Mouse (Mus musculus): ENCODE measurements around the gene Ndrg3. TPM values are rescaled to one million over a fixed set of nuclear protein-coding genes. Genes with fewer than 3 reads are reported as not detected.

The Ndrg3 gene
- polyA plus RNA-seq (2014; fragmentation: Nextera tagmentation; extraction: Ambion mirVana): 133 and 147 TPM in 2 replicates

DNA sequence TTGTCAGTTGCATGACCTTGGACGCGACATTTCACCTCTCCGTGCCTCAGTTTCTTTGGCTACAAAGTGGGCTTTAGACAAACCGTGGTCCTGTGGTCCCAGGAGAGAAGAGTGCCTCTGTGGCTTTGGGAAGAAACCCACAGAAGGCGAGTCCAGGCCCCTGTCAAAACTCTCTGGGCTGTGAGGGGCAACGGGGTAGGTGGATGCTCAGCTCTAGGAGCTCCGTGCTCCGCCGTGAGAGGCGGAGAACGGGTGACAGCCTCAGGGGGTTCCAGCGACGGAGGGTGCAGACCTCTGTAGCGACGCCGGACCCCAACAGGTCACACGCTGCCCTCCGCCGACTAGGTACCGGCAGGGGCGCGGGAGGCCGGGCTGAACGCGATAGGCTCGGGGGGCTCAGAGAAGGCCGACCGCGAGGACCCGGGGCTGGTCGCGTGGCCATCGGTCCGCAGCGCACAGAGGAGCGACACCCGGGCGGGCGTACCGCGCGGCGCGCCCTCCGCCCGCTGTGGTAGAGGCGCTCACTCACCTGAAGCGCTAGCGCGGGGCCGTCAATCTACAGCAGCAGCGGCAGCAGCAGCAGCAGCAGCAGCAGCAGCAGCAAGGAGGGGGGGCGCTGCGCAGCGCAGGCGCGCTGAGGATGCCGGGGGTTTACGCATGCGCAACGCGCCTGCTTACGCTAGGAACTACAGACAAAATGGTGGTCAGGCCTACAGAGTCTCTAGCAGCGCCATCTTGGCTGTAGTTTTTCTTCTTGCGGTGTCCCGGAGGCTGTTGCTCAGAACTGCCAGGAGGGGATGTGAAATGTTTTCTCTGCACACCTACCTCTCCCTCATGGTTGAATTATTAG is at the start of gene Ndrg3:
Gene Ndrg3 (minus strand): TSS at position 587 of the 850 bp plus-strand sequence.
- Histone ChIP-seq H3K27ac (peak within 1 kb of the TSS; percentile 84), H3K9me3 (ENCODE audit: control insufficient read depth, low read length) (no peaks in the 10 kb centered on the region), H3K4me2 (replicated peaks) (peak within 1 kb of the TSS; percentile 93), H3K9ac (peak within 1 kb of the TSS; percentile 86), H3K4me3 (replicated peaks; ENCODE audit: low read length) (peak within 1 kb of the TSS; percentile 88), H3K27me3 (ENCODE audit: control insufficient read depth, insufficient read depth, low read length) (no peaks in the 10 kb centered on the region), H3K4me1 (replicated peaks; ENCODE audit: control insufficient read depth, insufficient read depth, low read length) (peaks cover 18% of the 10 kb centered on the region), H3K36me3 (replicated peaks; ENCODE audit: control insufficient read depth, insufficient read depth) (no peaks in the 10 kb centered on the region)
- DNase-seq (ENCODE audit: low spot score) (peak; percentile 98), ATAC-seq (ENCODE audit: low FRiP score) (peak; percentile 96)
- under 1% methylated on average over 66 of the region's 66 CpGs for WGBS

DNA sequence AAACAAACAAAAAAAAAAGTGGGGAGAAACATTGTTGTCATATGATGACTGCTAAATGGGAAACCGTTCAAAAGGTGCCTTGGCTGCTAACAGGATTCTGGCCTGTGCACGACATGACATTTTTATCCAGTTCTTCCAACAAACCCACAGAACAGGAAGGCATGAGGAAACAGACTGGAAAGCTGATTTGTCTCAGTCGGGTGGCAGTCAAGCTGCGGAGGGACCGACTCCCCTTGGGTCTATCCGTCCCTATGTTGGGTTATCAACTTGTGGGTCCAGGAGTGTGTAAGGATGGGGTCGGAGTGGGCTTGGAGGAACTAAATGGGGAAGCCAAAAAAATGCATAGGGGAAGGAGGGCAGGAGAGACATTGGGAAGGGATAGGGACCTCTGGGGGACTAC is 49.6 kb upstream of the Ndrg3 start:
- H3K36me3 ChIP-seq (replicated peaks; ENCODE audit: control insufficient read depth, insufficient read depth): peaks cover 88% of the 10 kb centered on the region
- WGBS: 93% methylated on average over 7 of the region's 7 CpGs

GRCm38 (mm10) chr2:157040649-157041046 is 48.8 kb upstream of the Ndrg3 start:
- no peak overlapping the region for H3K4me2 ChIP-seq (replicated peaks)
- ATAC-seq (ENCODE audit: low FRiP score) (no peak; the same call in 1 of the 2 replicates), DNase-seq (ENCODE audit: low spot score) (no peak)
- H3K4me3 ChIP-seq (replicated peaks; ENCODE audit: low read length): no peak overlapping the region
- peaks cover 85% of the 10 kb centered on the region for H3K36me3 ChIP-seq (replicated peaks; ENCODE audit: control insufficient read depth, insufficient read depth)
- WGBS: 83% methylated on average over 17 of the region's 17 CpGs
- no peak overlapping the region for H3K9ac ChIP-seq
- no peaks in the 10 kb centered on the region for H3K4me1 ChIP-seq (replicated peaks; ENCODE audit: control insufficient read depth, insufficient read depth, low read length)
- no peaks in the 10 kb centered on the region for H3K27me3 ChIP-seq (ENCODE audit: control insufficient read depth, insufficient read depth, low read length)
- no peaks in the 10 kb centered on the region for H3K9me3 ChIP-seq (ENCODE audit: control insufficient read depth, low read length)
- no peak overlapping the region for H3K27ac ChIP-seq

More for the DNA sequence above, 49.6 kb upstream of the Ndrg3 start:
- H3K27me3 ChIP-seq (ENCODE audit: control insufficient read depth, insufficient read depth, low read length): no peaks in the 10 kb centered on the region
- no peak overlapping the region for H3K4me3 ChIP-seq (replicated peaks; ENCODE audit: low read length)
- no peak for DNase-seq (ENCODE audit: low spot score)
- ATAC-seq (ENCODE audit: low FRiP score): no peak
- no peak overlapping the region for H3K9ac ChIP-seq
- no peaks in the 10 kb centered on the region for H3K9me3 ChIP-seq (ENCODE audit: control insufficient read depth, low read length)
- H3K27ac ChIP-seq: no peak overlapping the region
- H3K4me2 ChIP-seq (replicated peaks): no peak overlapping the region
- H3K4me1 ChIP-seq (replicated peaks; ENCODE audit: control insufficient read depth, insufficient read depth, low read length): no peaks in the 10 kb centered on the region

- DNase-seq (ENCODE audit: low spot score): peak; percentile 35
- WGBS: 74% methylated on average over 48 of the region's 50 CpGs
- Histone ChIP-seq H3K4me2 (replicated peaks) (no peak overlapping the region), H3K27me3 (ENCODE audit: control insufficient read depth, insufficient read depth, low read length) (no peaks in the 10 kb centered on the region), H3K36me3 (replicated peaks; ENCODE audit: control insufficient read depth, insufficient read depth) (peaks cover 85% of the 10 kb centered on the region), H3K4me1 (replicated peaks; ENCODE audit: control insufficient read depth, insufficient read depth, low read length) (no peaks in the 10 kb centered on the region), H3K4me3 (replicated peaks; ENCODE audit: low read length) (no peak overlapping the region), H3K27ac (no peak overlapping the region), H3K9me3 (ENCODE audit: control insufficient read depth, low read length) (no peaks in the 10 kb centered on the region), H3K9ac (no peak overlapping the region)
- peak; percentile 67; the same call in 1 of the 2 replicates for ATAC-seq (ENCODE audit: low FRiP score)
Observed at GRCm38 (mm10) chr2:157039900-157040648, 48.2 kb upstream of the Ndrg3 start.

GRCm38 (mm10) chr2:157037303-157037702 is 45.4 kb upstream of the Ndrg3 start:
- H3K4me3 ChIP-seq (replicated peaks; ENCODE audit: low read length): no peak overlapping the region
- H3K27me3 ChIP-seq (ENCODE audit: control insufficient read depth, insufficient read depth, low read length): no peaks in the 10 kb centered on the region
- H3K36me3 ChIP-seq (replicated peaks; ENCODE audit: control insufficient read depth, insufficient read depth): peaks cover 91% of the 10 kb centered on the region
- no peaks in the 10 kb centered on the region for H3K9me3 ChIP-seq (ENCODE audit: control insufficient read depth, low read length)
- no peak overlapping the region for H3K9ac ChIP-seq
- H3K27ac ChIP-seq: no peak overlapping the region
- no peak for ATAC-seq (ENCODE audit: low FRiP score)
- H3K4me1 ChIP-seq (replicated peaks; ENCODE audit: control insufficient read depth, insufficient read depth, low read length): no peaks in the 10 kb centered on the region
- H3K4me2 ChIP-seq (replicated peaks): no peak overlapping the region
- 79% methylated on average over 9 of the region's 9 CpGs for WGBS
- no peak for DNase-seq (ENCODE audit: low spot score)

DNA sequence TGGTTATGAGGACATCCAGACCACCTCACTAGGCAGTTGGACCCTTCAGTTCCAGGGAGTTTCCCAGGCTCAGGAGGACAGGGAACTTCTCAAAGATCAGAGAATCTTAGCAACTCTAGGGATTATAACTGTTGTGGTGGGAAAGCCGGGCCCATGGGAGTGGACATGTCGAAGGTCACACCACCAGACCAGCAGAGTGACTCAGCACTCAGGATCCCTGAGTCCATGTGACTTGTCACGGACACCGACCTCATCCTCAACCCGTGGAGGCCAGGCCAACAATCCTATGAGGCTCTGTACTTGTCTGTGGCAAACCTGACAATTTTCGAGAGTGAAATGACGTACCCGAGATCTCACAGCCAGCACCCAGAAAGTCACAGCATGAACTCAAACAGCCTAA is 44.5 kb upstream of the Ndrg3 start:
- H3K4me2 ChIP-seq (replicated peaks): no peak overlapping the region
- peaks cover 91% of the 10 kb centered on the region for H3K36me3 ChIP-seq (replicated peaks; ENCODE audit: control insufficient read depth, insufficient read depth)
- WGBS: 91% methylated on average over 8 of the region's 8 CpGs

DNA sequence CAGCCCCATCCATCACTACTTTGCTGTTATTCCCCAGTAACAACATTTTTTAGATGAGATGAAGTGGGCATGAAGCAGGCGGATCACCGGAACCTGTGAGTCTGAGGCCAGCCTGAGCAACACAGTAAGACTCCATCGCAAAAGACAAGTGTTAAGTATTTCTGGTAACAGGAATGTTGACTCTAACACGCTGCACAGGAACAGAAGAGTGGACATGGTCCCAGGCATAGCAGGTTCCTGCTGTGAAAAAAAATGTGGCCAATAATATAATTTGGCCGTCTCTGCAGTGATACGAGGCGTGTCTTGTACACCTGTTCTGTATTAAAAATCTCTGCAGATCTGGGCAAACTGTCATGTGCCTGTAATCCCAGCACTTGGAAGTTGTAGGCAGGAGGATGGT is 43.5 kb upstream of the Ndrg3 start:
- ATAC-seq (ENCODE audit: low FRiP score): no peak
- H3K36me3 ChIP-seq (replicated peaks; ENCODE audit: control insufficient read depth, insufficient read depth): peaks cover 91% of the 10 kb centered on the region
- H3K27me3 ChIP-seq (ENCODE audit: control insufficient read depth, insufficient read depth, low read length): no peaks in the 10 kb centered on the region
- H3K27ac ChIP-seq: no peak overlapping the region
- no peak overlapping the region for H3K4me2 ChIP-seq (replicated peaks)
- no peak overlapping the region for H3K9ac ChIP-seq
- WGBS: 89% methylated on average over 7 of the region's 7 CpGs
- no peaks in the 10 kb centered on the region for H3K4me1 ChIP-seq (replicated peaks; ENCODE audit: control insufficient read depth, insufficient read depth, low read length)
- DNase-seq (ENCODE audit: low spot score): no peak
- H3K9me3 ChIP-seq (ENCODE audit: control insufficient read depth, low read length): no peaks in the 10 kb centered on the region
- no peak overlapping the region for H3K4me3 ChIP-seq (replicated peaks; ENCODE audit: low read length)

More for the DNA sequence above, 44.5 kb upstream of the Ndrg3 start:
- Histone ChIP-seq H3K4me1 (replicated peaks; ENCODE audit: control insufficient read depth, insufficient read depth, low read length) (no peaks in the 10 kb centered on the region), H3K9ac (no peak overlapping the region), H3K27me3 (ENCODE audit: control insufficient read depth, insufficient read depth, low read length) (no peaks in the 10 kb centered on the region), H3K9me3 (ENCODE audit: control insufficient read depth, low read length) (no peaks in the 10 kb centered on the region), H3K4me3 (replicated peaks; ENCODE audit: low read length) (no peak overlapping the region), H3K27ac (no peak overlapping the region)
- DNase-seq (ENCODE audit: low spot score) (no peak), ATAC-seq (ENCODE audit: low FRiP score) (no peak)

DNA sequence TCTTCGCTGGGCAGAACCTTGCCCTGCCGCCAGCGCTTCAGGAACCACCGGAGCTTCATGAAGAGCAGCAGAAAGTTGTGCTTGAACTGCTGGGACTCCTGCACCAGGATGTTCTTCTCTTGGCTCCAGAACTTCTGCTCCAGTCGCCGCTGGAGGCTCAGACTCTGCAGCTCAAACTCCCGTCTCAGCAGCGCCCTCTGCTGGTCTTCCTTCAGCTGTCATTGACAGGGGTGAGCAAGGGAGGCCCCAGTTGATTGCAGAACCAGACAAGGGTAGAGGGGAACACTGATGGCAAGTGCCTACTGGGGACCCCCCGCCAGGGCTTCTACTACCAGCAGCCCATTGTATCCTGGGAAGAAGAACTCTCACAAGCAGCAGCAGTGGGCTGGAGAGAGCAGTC is 38.9 kb upstream of the Ndrg3 start:
- H3K9me3 ChIP-seq (ENCODE audit: control insufficient read depth, low read length): no peaks in the 10 kb centered on the region
- H3K27me3 ChIP-seq (ENCODE audit: control insufficient read depth, insufficient read depth, low read length): no peaks in the 10 kb centered on the region
- DNase-seq (ENCODE audit: low spot score) (peak; percentile 83), ATAC-seq (ENCODE audit: low FRiP score) (peak; percentile 37; the same call in 1 of the 2 replicates)
- H3K4me1 ChIP-seq (replicated peaks; ENCODE audit: control insufficient read depth, insufficient read depth, low read length): no peaks in the 10 kb centered on the region
- H3K4me3 ChIP-seq (replicated peaks; ENCODE audit: low read length): no peak overlapping the region
- 44% methylated on average over 9 of the region's 9 CpGs for whole genome bisulfite sequencing
- no peak overlapping the region for H3K9ac ChIP-seq
- H3K4me2 ChIP-seq (replicated peaks): no peak overlapping the region
- H3K27ac ChIP-seq: no peak overlapping the region
- H3K36me3 ChIP-seq (replicated peaks; ENCODE audit: control insufficient read depth, insufficient read depth): peaks cover 93% of the 10 kb centered on the region

DNA sequence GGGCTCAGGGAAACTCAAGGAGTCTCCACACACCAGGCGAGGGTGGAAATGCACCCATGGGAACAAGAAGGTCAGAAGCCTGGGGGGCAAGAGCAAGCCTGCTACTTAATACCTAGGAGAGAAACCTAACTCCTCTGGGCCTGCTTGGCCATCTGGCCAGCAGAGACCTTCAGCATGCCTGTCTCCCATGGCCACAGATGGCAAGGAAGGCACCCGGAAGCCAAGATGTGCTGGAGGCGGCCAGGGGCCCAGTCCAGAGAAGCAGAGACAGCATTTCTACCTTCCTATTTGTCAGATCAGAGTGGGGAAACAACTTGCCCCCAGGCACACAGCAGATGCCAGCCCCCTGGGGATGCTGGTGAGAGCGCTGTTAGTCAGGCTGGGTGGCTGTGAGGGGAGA is 36.4 kb upstream of the Ndrg3 start:
- ATAC-seq (ENCODE audit: low FRiP score) (no peak), DNase-seq (ENCODE audit: low spot score) (no peak)
- Histone ChIP-seq H3K4me1 (replicated peaks; ENCODE audit: control insufficient read depth, insufficient read depth, low read length) (no peaks in the 10 kb centered on the region), H3K27me3 (ENCODE audit: control insufficient read depth, insufficient read depth, low read length) (no peaks in the 10 kb centered on the region), H3K9ac (no peak overlapping the region), H3K4me3 (replicated peaks; ENCODE audit: low read length) (no peak overlapping the region), H3K27ac (no peak overlapping the region), H3K9me3 (ENCODE audit: control insufficient read depth, low read length) (0 out of 2 replicates have a peak, but pooled peaks cover 6% of the 10 kb centered on the region), H3K4me2 (replicated peaks) (no peak overlapping the region), H3K36me3 (replicated peaks; ENCODE audit: control insufficient read depth, insufficient read depth) (peaks cover 97% of the 10 kb centered on the region)
- WGBS: 86% methylated on average over 4 of the region's 4 CpGs

All from hindbrain, embryonic 14.5 days (tissue).